Mouse (Mus musculus) brain, embryonic 14.5 days (tissue): ENCODE results near the gene Fstl5.

Source experiments
- CTCF ChIP-seq: fragments of 200-500 bp; IDR thresholded peaks from 2 replicates; pipeline ENCODE4 v1.5.1; 2012; ENCODE audit warnings: inconsistent platforms, mild to moderate bottlenecking, moderate library complexity, borderline replicate concordance; ENCODE audit not compliant: insufficient read depth, insufficient read length; ENCODE audit errors: extremely low read depth
- POLR2A ChIP-seq: fragments of 200-500 bp; IDR thresholded peaks from 2 replicates; pipeline ENCODE4 v1.6.1; 2012; ENCODE audit warnings: mild to moderate bottlenecking, inconsistent platforms, borderline replicate concordance; ENCODE audit not compliant: poor library complexity, insufficient read depth, insufficient read length, severe bottlenecking; ENCODE audit errors: extremely low read depth

- TF ChIP-seq POLR2A (no peak), CTCF (no peak)
Measured at GRCm38 (mm10) chr3:76593148-76593547, 519.1 kb downstream of the Fstl5 start.
